Mouse (Mus musculus) stomach, postnatal 0 days (tissue): ENCODE measurements around the gene Celf3.
A peak's percentile ranks its signal among the peaks of the same experiment; 100 is the strongest.

ENCODE experiments used
- CTCF ChIP-seq: IDR thresholded peaks from 2 replicates; pipeline ENCODE4 v1.5.1; 2016; ENCODE audit warnings: antibody characterized with exemption, low read depth, mild to moderate bottlenecking, moderate library complexity
- EP300 ChIP-seq: optimal IDR thresholded peaks from 2 replicates; pipeline ENCODE3; 2016; ENCODE audit warnings: antibody characterized with exemption

GRCm38 (mm10) chr3:94441182-94441581 is 36.9 kb upstream of the Celf3 start:
- TF ChIP-seq CTCF = peak; percentile 72
- TF ChIP-seq EP300 = no peak
